Mouse (Mus musculus): ENCODE results near the gene Kansl1.

GRCm38 (mm10) chr11:104407391-104407790, 61.3 kb downstream of the Kansl1 start:
- TF ChIP-seq CTCF (IDR thresholded peaks at IDR 0.05; ENCODE audit: insufficient read depth, low read depth, low read length): no peak
- TF ChIP-seq POLR2A (IDR thresholded peaks at IDR 0.05; ENCODE audit: insufficient read depth, low read depth, low read length): no peak
